Mouse (Mus musculus) heart, adult 2 months (tissue): ENCODE results near the gene Tspan14.

Experiments used
- CTCF ChIP-seq: fragments of 200-600 bp; IDR thresholded peaks from 2 replicates; pipeline ENCODE4 v1.8.1; 2022; ENCODE audit warnings: antibody characterized with exemption, mild to moderate bottlenecking, moderate library complexity
- EP300 ChIP-seq: fragments of 200-500 bp; IDR thresholded peaks from 2 replicates; pipeline ENCODE4 v1.6.1; 2011; ENCODE audit warnings: low read depth, low read length, control low read depth; ENCODE audit not compliant: insufficient read depth
- POLR2A ChIP-seq: fragments of 200-500 bp; IDR thresholded peaks from 2 replicates; pipeline ENCODE4 v1.6.1; 2011; ENCODE audit warnings: mild to moderate bottlenecking, low read depth, low read length, control low read depth; ENCODE audit not compliant: insufficient read depth

DNA sequence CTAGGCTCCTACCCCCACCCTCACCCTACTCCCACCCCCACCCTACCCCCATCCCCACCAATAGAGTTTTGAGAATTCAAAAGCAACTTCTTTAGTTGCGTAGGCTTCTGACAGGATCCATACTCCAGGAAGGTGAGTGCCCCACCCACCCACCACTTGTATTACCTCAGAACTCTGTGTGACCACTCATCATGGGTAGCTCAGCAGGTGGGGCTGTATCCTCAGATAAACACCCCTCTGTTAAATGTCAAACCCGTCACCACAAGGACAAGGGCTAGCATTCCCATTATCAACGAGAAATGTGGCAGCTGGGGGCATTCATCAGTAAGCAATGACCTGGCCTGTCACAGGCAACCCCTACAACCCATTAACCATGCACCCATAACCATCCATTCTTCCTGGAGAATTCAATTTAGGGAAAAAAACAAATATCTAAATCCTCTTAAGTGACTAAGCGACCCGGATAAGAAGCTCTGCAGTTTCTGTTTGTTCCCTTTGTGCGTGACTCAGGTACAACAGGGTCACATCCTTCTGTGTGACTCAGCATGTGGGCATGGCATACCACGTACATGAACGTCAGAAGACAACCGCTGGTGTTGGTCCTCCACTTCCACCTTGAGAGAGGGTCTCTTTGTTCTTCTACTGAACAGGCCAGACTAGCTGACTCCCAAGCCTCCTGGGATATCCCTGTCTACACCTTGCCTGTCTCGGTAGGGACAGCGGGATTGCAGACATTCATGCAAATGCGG is 64.1 kb downstream of the Tspan14 start:
- TF ChIP-seq CTCF (no peak), POLR2A (no peak), EP300 (no peak)
